Mouse (Mus musculus): ENCODE data around the gene Cadps2.

DNA sequence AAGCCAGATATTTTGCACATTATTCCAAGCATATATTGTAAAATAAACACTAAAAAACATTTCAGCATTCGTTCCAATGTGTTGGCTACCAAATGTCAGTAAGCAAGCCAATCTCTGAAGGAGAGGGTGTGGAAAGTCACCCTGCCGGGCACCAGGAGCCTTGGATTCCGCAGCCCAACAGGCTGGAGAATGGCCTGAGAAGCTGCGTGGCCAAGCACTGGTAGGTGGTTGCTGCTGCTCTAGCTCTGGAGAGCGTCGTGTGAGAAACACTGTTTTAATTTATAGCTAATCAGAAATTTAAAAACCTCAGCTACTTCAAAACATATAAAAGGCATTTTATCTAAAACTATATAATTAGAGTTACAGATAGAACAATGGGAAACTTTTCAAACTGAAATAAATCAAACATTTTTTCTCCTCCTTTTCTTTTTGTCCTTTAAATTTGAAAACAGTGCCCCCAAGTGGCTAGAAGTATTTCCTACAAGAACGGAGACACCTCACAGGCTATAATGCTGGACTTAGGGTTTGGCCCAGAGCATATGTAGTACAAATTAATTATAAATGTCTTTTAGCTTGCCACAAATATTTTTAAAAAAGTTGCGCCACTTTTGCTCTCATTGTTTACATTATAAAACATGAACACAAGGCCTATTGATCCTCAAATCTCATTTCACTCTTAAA, 376.5 kb downstream of the Cadps2 start:
- TF ChIP-seq CTCF (IDR thresholded peaks at IDR 0.05; ENCODE audit: low read depth) (peak; percentile 48), EP300 (IDR thresholded peaks at IDR 0.05; ENCODE audit: low read depth) (no peak)
